Mouse (Mus musculus) liver, adult 2 months (tissue): ENCODE results near the gene Syne2. TPM values are rescaled to one million over a fixed set of nuclear protein-coding genes. Genes with fewer than 3 reads are reported as not detected.

Experiments used
- DNase-seq: peaks from one replicate; pipeline ENCODE4 v3.0.0-alpha.2; 2011; ENCODE audit warnings: low read depth, low spot score; ENCODE audit errors: extremely low read depth
- H3K27ac ChIP-seq: fragments of 200-500 bp; replicated peaks from 2 replicates; pipeline ENCODE4 v1.5.1; 2012; ENCODE audit warnings: low read depth, mild to moderate bottlenecking, control low read depth, inconsistent platforms, low read length; ENCODE audit not compliant: insufficient read depth
- H3K27me3 ChIP-seq: fragments of 200-500 bp; 2 replicates; pipeline ENCODE4 v1.6.1; 2012; ENCODE audit warnings: mild to moderate bottlenecking, moderate library complexity, low read length, inconsistent platforms; ENCODE audit not compliant: control insufficient read depth, insufficient read depth
- H3K36me3 ChIP-seq: fragments of 200-500 bp; 2 replicates; pipeline ENCODE4 v1.6.1; 2012; ENCODE audit warnings: low read length, inconsistent platforms; ENCODE audit not compliant: control insufficient read depth, insufficient read depth
- H3K4me1 ChIP-seq: fragments of 200-500 bp; 2 replicates; pipeline ENCODE4 v1.6.1; 2011; ENCODE audit warnings: low read length; ENCODE audit not compliant: control insufficient read depth, insufficient read depth
- H3K4me3 ChIP-seq: fragments of 200-500 bp; 2 replicates; pipeline ENCODE4 v1.5.1; 2011; ENCODE audit warnings: low read depth, mild to moderate bottlenecking, control low read depth, low read length, moderate library complexity; ENCODE audit not compliant: insufficient read depth
- H3K79me2 ChIP-seq: fragments of 200-500 bp; 2 replicates; pipeline ENCODE4 v1.6.1; 2012; ENCODE audit warnings: inconsistent platforms, mild to moderate bottlenecking, low read length, moderate library complexity; ENCODE audit not compliant: control insufficient read depth, insufficient read depth
- H3K9ac ChIP-seq: fragments of 200-500 bp; 2 replicates; pipeline ENCODE4 v1.6.1; 2012; ENCODE audit warnings: low read depth, mild to moderate bottlenecking, control low read depth, inconsistent platforms, low read length
- CTCF ChIP-seq: fragments of 200-500 bp; IDR thresholded peaks from 2 replicates; pipeline ENCODE4 v1.5.1; 2011; ENCODE audit warnings: low read depth, low read length, control low read depth
- POLR2A ChIP-seq: fragments of 200-500 bp; IDR thresholded peaks from 2 replicates; pipeline ENCODE4 v1.6.1; 2011; ENCODE audit warnings: low read length, control low read depth; ENCODE audit not compliant: insufficient read depth; ENCODE audit errors: extremely low read depth
- WGBS: fragments of 180-500 bp; shearing (Covaris S2); methylation state at CpG from one replicate; pipeline ENCODE4 v1.1.7; 2018; 5-methylcytosine and 5-hydroxymethylcytosine counted together
- polyA plus RNA-seq: library from polyadenylated mRNA; depleted of rRNA; stranded (reverse); fragments of >200 nt; gene quantifications from 2 replicates; pipeline ENCODE4 v1.2.3, GENCODE M21; 2012
- total RNA-seq: library from RNA; depleted of rRNA; stranded (reverse); fragments of >200 nt; gene quantifications from 2 replicates; pipeline ENCODE4 v1.2.3, GENCODE M21; 2014

Syne2 gene
- total and polyA plus RNA-seq, 2 experiments: 12.0 to 31.3 TPM

GRCm38 (mm10) chr12:76071935-76072849 is 254.3 kb downstream of the Syne2 start:
- Histone ChIP-seq H3K36me3 (peaks cover 22% of the 10 kb centered on the region), H3K4me1 (no peaks in the 10 kb centered on the region), H3K27ac (no peak overlapping the region), H3K9ac (no peak overlapping the region), H3K79me2 (no peaks in the 10 kb centered on the region; the same call in 1 of the 2 replicates), H3K4me3 (no peak overlapping the region), H3K27me3 (no peaks in the 10 kb centered on the region)
- TF ChIP-seq POLR2A (no peak), CTCF (no peak)
- 82% methylated on average over 19 of the region's 19 CpGs for WGBS
- no peak for DNase-seq

DNA sequence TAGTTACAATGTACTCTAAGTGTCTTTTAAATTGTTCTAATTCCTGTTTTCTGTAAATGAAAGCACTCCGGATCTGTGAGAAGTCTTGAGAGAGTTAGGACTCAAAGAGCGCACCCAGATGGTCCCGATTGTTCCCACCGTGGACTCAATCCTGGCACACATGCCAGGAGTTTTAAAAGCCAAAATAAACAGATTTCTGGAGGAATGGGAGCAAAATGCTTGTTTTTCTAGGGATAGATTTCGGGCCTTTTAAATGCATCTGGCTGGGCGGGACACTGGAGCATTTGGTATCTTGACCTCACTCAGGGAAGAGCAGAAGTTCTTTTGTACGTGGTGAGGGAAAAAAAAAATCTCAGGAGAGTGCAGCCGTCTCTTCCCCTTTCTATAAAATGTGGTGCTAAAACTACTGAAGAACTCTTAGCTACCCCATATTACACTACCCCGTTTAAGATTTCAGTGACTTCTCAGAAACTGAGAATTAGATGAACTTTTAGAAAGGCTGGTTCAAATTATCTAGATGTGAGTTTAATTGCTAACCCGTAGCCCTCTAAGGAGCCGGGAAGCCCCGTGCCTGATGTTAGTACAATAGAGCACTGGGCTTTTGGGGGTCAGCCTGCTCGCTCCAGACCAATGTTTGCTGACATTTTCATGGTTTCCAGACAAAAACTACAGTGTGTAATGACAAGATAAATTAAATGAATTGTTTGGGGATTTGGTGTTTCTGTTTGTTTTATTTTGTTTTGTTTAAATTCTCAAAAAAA is 255.3 kb downstream of the Syne2 start:
- no peaks in the 10 kb centered on the region; the same call in 1 of the 2 replicates for H3K79me2 ChIP-seq
- H3K9ac ChIP-seq: no peak overlapping the region
- 68% methylated on average over 13 of the region's 13 CpGs for WGBS
- H3K27me3 ChIP-seq: no peaks in the 10 kb centered on the region
- DNase-seq: no peak
- no peak overlapping the region for H3K27ac ChIP-seq
- peaks cover 22% of the 10 kb centered on the region for H3K36me3 ChIP-seq
- TF ChIP-seq CTCF (no peak), POLR2A (no peak)
- H3K4me3 ChIP-seq: no peak overlapping the region
- H3K4me1 ChIP-seq: no peaks in the 10 kb centered on the region

- no peak for TF ChIP-seq POLR2A
- TF ChIP-seq CTCF: no peak
- peaks cover 22% of the 10 kb centered on the region for H3K36me3 ChIP-seq
- H3K27me3 ChIP-seq: no peaks in the 10 kb centered on the region
- no peak for DNase-seq
- no peak overlapping the region for H3K27ac ChIP-seq
- no peaks in the 10 kb centered on the region; the same call in 1 of the 2 replicates for H3K79me2 ChIP-seq
- H3K4me3 ChIP-seq: no peak overlapping the region
- no peaks in the 10 kb centered on the region for H3K4me1 ChIP-seq
- 90% methylated on average over 7 of the region's 7 CpGs for WGBS
- no peak overlapping the region for H3K9ac ChIP-seq
Observed at GRCm38 (mm10) chr12:76073981-76074380, 256.0 kb downstream of the Syne2 start.

DNA sequence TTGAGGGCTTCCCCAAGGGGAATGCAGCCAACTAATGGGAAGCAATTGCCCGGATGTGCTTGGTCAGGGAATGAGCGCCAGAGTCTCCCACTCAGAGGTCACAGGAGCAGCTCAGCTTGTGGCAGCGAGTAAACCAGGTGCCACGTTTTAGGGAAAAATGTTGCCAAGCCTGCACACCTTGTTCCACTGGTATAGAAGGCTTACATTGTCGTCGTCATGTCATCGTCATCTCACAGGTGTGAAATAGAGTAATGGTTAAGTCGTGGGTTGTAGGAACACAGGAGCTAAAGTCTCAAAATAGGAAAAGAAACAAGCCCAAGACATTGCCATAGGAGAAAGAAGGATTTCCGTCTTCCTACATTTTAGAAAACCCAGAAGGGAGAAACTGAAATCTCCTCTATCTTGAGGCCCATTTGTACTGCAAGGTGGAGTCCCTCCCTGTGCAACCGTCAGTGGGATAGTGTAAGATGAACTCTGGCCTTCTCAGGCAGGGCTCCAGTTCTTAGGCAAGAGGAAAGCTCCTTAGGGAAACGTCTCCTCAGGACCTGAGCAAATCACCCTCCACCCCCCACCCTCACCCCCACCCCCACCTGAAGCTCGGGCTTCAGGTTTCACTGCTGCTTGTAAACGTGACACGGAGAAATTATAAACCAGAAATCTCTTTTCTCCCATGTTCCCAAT is 263.1 kb downstream of the Syne2 start:
- H3K4me1 ChIP-seq: no peaks in the 10 kb centered on the region
- WGBS: 68% methylated on average over 14 of the region's 14 CpGs
- H3K27ac ChIP-seq: no peak overlapping the region
- no peak overlapping the region for H3K9ac ChIP-seq
- peaks cover 4% of the 10 kb centered on the region for H3K36me3 ChIP-seq
- TF ChIP-seq POLR2A (no peak), CTCF (no peak)
- no peak for DNase-seq
- H3K4me3 ChIP-seq: no peak overlapping the region
- no peaks in the 10 kb centered on the region for H3K79me2 ChIP-seq
- H3K27me3 ChIP-seq: no peaks in the 10 kb centered on the region

DNA sequence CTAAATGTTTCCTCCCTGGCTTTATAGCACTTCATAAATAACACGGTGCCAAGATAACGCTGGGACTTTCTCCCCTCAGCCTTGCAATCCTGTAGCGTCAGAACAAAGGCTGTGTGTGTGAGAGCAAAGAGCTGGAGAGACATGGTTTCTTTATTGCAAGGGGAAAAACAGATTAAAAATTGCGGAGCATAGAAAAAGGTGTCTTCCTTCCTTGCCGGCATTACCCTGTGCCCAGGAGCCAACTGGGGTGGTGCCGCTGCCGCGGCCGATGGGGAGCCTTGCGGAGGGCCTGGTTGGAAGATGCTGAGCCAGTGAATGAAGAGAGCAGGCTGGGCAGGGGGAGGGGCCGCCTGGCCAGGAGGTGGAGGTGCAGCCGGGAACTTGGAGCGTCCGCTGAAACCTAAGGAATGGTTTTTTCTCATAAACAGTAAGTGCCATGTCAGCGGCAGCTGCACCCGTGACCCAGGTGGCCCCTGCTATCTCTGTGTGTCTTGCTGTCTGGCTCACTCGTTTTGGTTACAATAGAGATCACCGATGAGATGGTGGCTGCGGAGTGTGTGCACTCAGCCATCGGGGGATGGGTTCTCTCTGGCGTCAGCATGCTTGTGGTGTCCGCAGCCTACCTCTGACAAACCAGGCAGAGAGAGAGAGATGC is 263.8 kb downstream of the Syne2 start:
- no peaks in the 10 kb centered on the region for H3K79me2 ChIP-seq
- no peaks in the 10 kb centered on the region for H3K27me3 ChIP-seq
- no peak for DNase-seq
- no peaks in the 10 kb centered on the region for H3K4me1 ChIP-seq
- no peak for TF ChIP-seq CTCF
- TF ChIP-seq POLR2A: no peak
- H3K4me3 ChIP-seq: no peak overlapping the region
- peaks cover 4% of the 10 kb centered on the region for H3K36me3 ChIP-seq
- no peak overlapping the region for H3K27ac ChIP-seq
- H3K9ac ChIP-seq: no peak overlapping the region
- 63% methylated on average over 22 of the region's 22 CpGs for WGBS
